20 mouse cellular contexts compared by ENCODE assay signal in genomic region chr16:34099795-34100194, GRCm38 (mm10).
DNase-seq lines count a peak whose midpoint lies in the region; ATAC-seq and TF ChIP-seq lines count a peak whose summit lies in the region.
"Had no signal": no experiment of that assay in that cellular context is flagged by ENCODE, and none has a peak within 500 bp of the region (broad histone marks: within the 10 kb centered on the region; RNA-seq: fewer than 3 reads in every experiment).

No protein-coding gene starts in this region.

- no peak overlapping the region for H3K9ac ChIP-seq in kidney, embryonic 15.5 days
- no peak overlapping the region for H3K9ac ChIP-seq in lung, postnatal 0 days (replicated peaks; ENCODE audit: low read depth)
- H3K9ac ChIP-seq: embryonic facial prominence, embryonic 12.5 days; forebrain, embryonic 15.5 days; heart, embryonic 15.5 days; hindbrain, embryonic 13.5 days had no signal

- no peak for ATAC-seq in kidney, embryonic 15.5 days (replicated peaks; ENCODE audit: low FRiP score)
- ATAC-seq in lung, postnatal 0 days, result peak; percentile 70
- ATAC-seq: forebrain, embryonic 15.5 days had no signal

- peak; percentile 26 for TF ChIP-seq CTCF in lung, postnatal 0 days (IDR thresholded peaks at IDR 0.05)

- peak overlapping the region; percentile 10; the same call in 1 of the 2 replicates for H3K27ac ChIP-seq in kidney, embryonic 15.5 days
- no peak overlapping the region for H3K27ac ChIP-seq in lung, postnatal 0 days (ENCODE audit: low read length)
- H3K27ac ChIP-seq: embryonic facial prominence, embryonic 12.5 days; forebrain, embryonic 15.5 days; heart, embryonic 15.5 days; hindbrain, embryonic 13.5 days had no signal

- H3K9me3 ChIP-seq in kidney, embryonic 15.5 days (replicated peaks), result no peaks in the 10 kb centered on the region
- no peaks in the 10 kb centered on the region for H3K9me3 ChIP-seq in lung, postnatal 0 days (ENCODE audit: low read length)
- H3K9me3 ChIP-seq: embryonic facial prominence, embryonic 12.5 days; forebrain, embryonic 15.5 days; heart, embryonic 15.5 days; hindbrain, embryonic 13.5 days had no signal

- no peaks in the 10 kb centered on the region for H3K36me3 ChIP-seq in kidney, embryonic 15.5 days
- H3K36me3 ChIP-seq in lung, postnatal 0 days (ENCODE audit: insufficient read depth, low read length), result no peaks in the 10 kb centered on the region
- H3K36me3 ChIP-seq: embryonic facial prominence, embryonic 12.5 days; forebrain, embryonic 15.5 days; heart, embryonic 15.5 days had no signal

- H3K4me3 ChIP-seq in kidney, embryonic 15.5 days (replicated peaks), result no peak overlapping the region
- H3K4me3 ChIP-seq in lung, postnatal 0 days (ENCODE audit: low read depth, low read length), result no peak overlapping the region
- H3K4me3 ChIP-seq: embryonic facial prominence, embryonic 12.5 days; forebrain, embryonic 15.5 days; heart, embryonic 15.5 days; hindbrain, embryonic 13.5 days had no signal

- H3K4me1 ChIP-seq in kidney, embryonic 15.5 days, result peaks cover 17% of the 10 kb centered on the region
- no peaks in the 10 kb centered on the region for H3K4me1 ChIP-seq in lung, postnatal 0 days (ENCODE audit: insufficient read depth, low read depth, low read length)

- 0 out of 2 replicates have a peak, but pooled peaks cover 3% of the 10 kb centered on the region for H3K27me3 ChIP-seq in kidney, embryonic 15.5 days
- H3K27me3 ChIP-seq in lung, postnatal 0 days (replicated peaks; ENCODE audit: insufficient read depth, low read length), result no peaks in the 10 kb centered on the region
- H3K27me3 ChIP-seq: heart, embryonic 15.5 days had no signal

- 51% methylated on average over 3 of the region's 3 CpGs for WGBS in kidney, embryonic 15.5 days
- whole genome bisulfite sequencing in lung, postnatal 0 days, result 56% methylated on average over 3 of the region's 3 CpGs

- no peak for DNase-seq in kidney, postnatal 14 days
- DNase-seq in 3T3-L1 (ENCODE audit: low read depth, low spot score), result peak; percentile 53
- peak; percentile 80 for DNase-seq in lung, postnatal 0 days (ENCODE audit: low spot score)
- peak; percentile 13 to 45 for DNase-seq in lung, postnatal 4 days
- DNase-seq in frontal cortex, postnatal 10 days (ENCODE audit: low spot score in 2 of 2), result no peak
- no peak for DNase-seq in layer of hippocampus, adult 18-20 months (ENCODE audit: low spot score in 2 of 2)
- DNase-seq: adrenal gland, postnatal 10 days; cerebellum, adult 11 months; cerebellum, adult 8-10 months; cerebellum, postnatal 14 days; embryo, embryonic 11 days; gastrocnemius, postnatal 10 days; heart, adult 18-20 months; heart, postnatal 14 days had no signal

- peak; percentile 34; the same call in 1 of the 2 replicates for TF ChIP-seq EP300 in lung, postnatal 0 days (IDR thresholded peaks at IDR 0.05)

- H3K4me2 ChIP-seq in kidney, embryonic 15.5 days, result no peak overlapping the region
- no peak overlapping the region for H3K4me2 ChIP-seq in lung, postnatal 0 days (replicated peaks; ENCODE audit: low read depth, low read length)
- H3K4me2 ChIP-seq: embryonic facial prominence, embryonic 12.5 days; forebrain, embryonic 15.5 days; heart, embryonic 11.5 days; heart, embryonic 15.5 days; hindbrain, embryonic 13.5 days had no signal

Comparison
In these comparisons a context has a peak if more than half of its experiments do, and no peak if none do; other contexts are left out.
1. DNase-seq: peak in 3T3-L1 (single experiment), lung, postnatal 0 days (single experiment) and lung, postnatal 4 days (2 of 2); none in kidney, postnatal 14 days (single experiment), frontal cortex, postnatal 10 days (0 of 2) and layer of hippocampus, adult 18-20 months (0 of 2).